Mouse (Mus musculus) granulocyte monocyte progenitor cell, adult 5-6 weeks (primary cell): ENCODE measurements around the gene Atp1a1. TPM values are rescaled to one million over a fixed set of nuclear protein-coding genes. Genes with fewer than 3 reads are reported as not detected.
A peak's percentile ranks its signal among the peaks of the same experiment; 100 is the strongest.

ENCODE experiments used
- ATAC-seq: replicated peaks from 2 replicates; pipeline ENCODE4 v1.8.0; 2016; ENCODE audit warnings: mild to moderate bottlenecking, moderate TSS enrichment, inconsistent platforms; ENCODE audit not compliant: poor library complexity, severe bottlenecking
- total RNA-seq, 2 experiments: library from RNA; stranded (forward) in 1 of 2; stranded (reverse) in 1 of 2; fragments of 200-712, 200-1000 nt in 1 of 2; fragments of >200 nt in 1 of 2; fragmentation: Nextera tagmentation in 1 of 2; gene quantifications; 2 replicates each; pipeline ENCODE4 v1.2.3; 2014 to 2017

Atp1a1 gene
- total RNA-seq, 2 experiments from 2014 or later = 82.1 to 118 TPM

DNA sequence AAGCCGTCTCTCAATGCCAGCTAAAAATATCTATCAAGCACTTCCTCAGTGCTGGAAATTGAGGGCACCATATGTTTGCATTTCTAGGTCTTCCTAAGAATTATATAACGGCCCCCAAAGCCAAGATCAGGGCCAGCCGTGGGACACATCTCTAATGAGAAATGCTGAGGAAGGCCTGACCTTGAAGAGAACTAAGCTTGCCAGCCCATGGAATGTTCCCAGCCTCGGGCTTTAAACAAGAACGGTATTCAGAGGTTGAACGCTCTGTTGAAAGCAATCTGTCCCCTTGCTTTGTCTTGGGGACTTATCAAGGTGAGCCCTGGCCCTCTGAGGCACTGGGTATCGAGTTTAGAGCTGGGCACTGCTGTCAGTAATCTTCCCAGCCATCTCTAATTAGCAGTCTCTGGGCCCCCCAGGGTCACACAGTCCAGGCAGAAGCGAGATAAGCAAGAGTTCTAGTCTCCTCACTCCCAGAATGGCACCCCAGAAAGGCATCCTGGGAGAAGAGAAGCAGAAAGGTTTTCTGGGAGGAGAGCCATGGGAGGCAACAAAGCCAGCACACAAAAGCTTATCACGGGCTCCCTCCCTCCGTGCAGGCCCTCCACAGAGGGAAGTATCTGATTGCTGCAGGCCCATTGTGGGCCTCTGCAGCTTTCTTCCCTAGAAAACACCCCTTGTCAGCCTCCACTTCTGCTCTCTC is 41.8 kb downstream of the Atp1a1 start:
- ATAC-seq = no peak

DNA sequence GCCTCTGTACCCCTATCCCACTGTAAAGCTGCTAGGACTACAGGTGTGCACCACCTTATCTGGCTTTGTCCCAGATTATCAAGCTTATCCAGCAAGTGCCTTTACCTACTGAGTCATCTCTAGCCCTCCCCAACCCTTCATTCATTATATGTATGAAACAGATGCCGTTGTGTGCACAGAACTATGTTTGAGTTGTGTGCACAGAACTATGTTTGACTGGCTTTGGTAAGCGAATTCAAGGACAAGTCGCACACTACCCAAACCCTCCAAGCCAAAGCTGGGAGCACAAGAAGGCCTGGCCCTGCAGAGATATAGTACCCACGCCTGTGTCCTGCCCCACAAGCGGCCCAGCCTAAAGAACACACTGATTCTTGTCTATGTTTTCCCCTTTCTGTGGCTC is 42.5 kb downstream of the Atp1a1 start:
- no peak for ATAC-seq

DNA sequence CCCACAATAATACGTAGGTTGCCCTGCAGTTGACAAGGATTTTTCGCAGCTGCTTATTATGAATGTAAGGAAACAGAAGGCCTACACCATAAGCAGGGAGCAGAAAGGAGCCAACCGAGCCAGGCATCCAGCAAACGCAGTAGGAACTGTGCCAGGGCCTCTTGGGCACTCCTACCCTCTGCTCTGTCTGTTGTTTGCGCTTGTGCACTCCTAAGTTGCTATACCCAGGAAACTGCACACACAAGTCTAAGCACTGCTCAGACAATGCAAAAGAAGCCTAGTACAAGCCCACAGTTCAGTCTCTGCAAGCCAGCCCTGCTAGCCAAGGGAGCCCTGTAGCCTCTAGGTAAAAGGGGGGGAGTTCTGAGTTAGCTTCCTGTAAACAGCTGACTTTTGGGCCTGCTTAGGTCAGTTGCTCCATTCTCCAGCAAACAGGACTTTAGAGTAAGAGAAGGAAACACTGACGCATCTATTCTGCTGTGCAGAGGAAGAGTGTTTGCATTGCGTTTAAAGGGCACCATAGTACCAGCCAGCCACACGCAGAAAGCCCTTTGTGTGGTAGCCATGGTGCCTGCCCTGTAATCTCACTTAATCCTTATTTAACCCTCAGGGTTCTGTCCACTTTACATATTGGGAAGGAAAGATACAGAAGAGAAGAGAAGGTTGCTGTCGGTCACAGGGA is 43.5 kb downstream of the Atp1a1 start:
- ATAC-seq = no peak

DNA sequence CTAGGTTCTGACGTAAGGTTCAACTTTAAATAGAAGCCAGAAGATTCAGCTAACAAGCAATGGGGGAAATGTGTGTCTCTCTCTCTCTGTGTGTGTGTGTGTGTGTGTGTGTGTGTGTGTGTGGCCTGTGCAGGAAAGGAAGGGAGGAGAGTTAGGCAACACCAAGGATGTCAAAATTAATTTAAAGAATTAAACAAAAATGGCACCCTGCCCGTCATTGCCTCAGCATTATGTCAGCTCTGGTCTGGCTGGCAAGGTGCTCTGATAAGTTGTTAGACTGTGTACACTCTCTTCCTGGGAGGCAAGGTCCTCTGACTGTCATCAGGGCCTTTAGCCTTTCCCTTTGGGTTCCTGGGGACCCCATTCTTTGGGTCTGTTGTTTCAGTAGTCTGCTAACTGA is 47.8 kb downstream of the Atp1a1 start:
- ATAC-seq = peak; percentile 53

DNA sequence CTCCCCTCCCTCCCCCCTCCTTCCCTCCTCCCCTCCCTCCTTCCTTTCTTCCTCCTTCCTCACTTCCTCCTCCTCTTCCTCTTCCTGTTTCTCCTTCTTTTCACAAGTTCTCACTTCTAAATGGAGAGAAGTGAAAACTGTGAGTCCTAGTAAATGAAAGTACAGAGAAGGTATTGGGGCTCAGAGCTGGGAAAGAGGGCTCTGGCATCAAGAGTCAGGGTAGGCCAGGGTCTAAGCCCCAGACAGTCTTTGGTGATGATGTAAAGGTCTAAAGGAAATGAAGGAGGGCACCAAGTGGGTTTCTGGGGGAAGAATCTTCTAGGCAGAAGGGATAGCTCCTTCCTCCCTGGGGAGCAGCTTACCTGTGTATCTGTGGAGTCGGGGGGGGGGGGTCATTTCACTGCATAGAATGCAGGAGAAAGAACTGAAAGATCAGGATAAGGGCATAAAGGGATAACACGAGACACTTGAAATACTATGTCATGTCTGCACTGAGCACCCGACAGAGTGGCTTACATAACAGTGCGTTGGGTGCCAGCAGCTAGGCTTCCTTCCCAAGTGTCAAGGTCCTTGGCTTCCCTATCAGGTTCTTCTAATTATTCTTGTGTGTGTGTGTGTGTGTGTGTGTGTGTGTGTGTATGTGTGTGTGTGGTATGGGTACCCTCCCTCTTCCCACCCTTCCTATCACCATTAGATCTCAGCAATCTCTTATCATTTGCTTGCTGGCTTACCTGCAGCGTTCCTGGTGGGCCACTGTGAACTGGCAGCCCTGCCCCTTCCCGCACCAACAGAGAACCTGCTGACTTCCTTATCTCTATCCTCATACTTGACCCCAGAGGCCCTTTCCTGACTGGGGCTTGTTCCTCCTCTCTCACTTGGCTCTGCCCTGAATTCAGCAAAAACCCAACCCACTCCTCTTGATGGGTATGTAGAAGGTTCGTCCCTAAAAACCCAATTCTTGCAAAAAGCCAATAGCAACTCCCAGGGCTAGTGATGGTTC is 51.6 kb downstream of the Atp1a1 start:
- ATAC-seq = peak; percentile 59

DNA sequence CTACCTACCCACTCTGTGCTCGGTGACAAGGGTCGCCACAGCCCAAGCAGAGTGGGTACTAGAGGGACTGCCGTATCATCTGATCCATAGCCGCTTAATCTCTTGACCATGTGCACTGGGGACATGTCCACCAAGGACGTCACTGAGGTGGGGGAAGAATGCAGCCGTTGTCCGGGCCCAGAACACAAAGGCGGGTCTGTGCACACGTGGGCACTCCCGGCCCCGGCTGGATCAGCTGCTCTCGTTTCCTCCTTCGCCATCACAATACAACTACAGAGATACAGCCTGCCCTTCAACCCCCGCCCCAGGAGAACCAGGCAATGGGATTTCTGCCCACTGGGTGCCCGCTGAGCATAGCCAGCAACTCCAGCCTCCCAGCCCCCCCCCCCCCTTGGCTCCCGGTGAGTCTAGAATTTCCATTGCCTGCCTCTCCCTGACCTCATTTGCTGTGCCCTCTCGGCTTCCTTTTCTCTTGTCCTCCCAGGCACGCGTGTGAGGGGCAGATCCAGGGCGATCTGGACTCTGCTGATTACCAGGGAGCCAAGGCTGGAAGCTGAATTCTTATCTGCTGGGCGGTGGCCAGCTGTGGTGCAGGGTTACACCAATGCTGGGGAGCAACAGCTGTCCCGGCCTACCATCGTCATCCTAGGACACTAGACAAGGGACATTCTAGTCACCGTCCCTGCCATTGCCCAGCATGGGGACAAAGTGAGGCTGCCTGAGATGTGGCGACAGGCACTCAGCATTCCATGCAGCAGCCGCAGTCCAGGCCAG is 52.8 kb downstream of the Atp1a1 start:
- no peak for ATAC-seq

DNA sequence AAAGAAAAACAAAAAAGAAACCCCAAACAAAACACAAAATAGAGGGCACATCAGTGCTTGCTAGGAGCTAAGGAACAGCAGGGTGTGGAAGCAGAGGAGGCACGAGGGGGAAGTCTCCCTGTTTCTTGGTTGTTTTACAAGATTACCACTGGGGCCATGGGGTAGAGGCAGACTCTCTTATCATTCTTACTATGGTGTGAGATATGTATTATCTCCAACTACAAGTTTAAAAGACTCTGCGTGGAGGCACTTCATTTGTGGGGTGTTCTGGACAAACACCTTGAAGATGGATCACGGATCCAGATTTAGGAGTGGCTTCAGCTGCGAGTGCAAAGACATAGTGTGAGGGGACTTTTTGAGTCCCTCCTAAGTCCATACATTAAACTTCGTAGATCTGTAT is 54.7 kb downstream of the Atp1a1 start:
- no peak for ATAC-seq

DNA sequence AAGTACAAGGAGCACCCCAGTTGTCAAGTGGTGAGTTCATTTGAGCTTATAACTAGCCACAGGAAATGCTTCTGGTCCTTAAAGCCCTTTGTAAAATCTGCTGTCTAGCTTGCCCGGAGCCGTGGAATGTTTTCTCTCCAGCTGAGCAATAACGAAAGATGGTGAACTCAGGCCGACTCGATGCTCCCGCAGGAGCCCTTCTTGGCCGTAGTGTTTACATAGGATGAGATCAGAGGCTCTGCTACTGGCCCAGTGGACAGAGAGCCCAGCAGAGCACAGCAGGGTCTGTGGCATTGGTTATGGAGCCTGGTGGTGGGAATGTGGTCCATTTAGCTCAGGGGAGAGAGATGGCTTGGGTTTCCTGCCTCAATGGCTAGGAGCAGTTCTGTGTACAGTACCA is 60.4 kb downstream of the Atp1a1 start:
- no peak for ATAC-seq

DNA sequence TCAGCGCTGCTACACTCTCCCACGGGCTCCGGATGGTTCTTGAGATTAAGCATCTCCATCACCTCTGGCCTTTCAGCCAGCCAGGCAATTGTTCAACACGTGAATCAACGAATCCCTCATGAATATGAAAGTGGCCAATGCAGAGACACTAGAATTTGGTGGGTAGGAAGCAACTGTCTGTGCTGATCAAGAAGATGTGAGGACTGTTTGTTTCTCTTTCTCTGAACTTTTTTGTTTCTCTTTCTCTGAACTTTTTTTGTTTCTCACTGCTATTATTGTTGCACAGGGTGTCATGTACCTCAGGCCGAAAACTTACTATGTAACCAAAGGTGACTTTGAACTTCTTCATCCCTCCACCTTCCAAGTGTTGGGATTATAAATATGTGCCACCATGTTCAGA is 62.9 kb downstream of the Atp1a1 start:
- ATAC-seq = no peak

DNA sequence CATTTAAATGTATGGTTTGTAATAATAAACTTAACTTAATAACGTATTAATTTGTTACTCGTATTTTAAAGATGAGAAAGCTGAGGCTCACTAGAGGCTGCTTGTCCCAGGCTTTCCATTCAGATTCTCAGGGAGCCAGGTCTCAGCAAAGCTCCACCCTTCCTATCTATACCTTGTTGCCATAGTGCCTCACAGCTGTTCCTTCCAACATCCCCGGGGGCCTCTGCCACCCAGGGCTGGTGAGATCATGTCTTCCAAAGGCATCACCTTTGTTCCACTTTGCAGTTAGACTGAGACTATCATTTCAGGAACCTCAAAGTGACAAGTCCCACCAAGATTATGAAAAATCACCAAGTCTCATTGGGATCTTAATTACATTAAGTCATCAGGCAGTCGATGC is 63.9 kb downstream of the Atp1a1 start:
- ATAC-seq = no peak

DNA sequence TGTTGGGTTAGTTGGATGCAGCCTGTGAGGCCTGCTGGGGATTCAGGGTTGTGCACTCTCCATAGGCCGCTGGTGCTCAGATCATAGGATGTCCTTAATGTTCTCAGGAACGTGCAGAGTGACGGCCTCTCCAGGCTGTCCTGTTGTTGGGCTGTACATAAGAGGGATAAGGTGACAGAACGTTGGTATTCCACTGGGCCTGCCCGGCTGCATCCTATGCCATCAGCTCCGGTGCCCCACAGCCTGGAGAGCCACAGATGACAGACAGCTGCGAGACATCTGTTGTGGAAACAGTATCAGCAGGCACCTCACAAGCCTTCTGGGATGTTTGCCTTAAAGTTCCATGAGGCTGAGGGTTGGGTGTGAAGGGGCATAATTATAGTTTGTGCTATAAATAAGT is 68.2 kb downstream of the Atp1a1 start:
- no peak for ATAC-seq

DNA sequence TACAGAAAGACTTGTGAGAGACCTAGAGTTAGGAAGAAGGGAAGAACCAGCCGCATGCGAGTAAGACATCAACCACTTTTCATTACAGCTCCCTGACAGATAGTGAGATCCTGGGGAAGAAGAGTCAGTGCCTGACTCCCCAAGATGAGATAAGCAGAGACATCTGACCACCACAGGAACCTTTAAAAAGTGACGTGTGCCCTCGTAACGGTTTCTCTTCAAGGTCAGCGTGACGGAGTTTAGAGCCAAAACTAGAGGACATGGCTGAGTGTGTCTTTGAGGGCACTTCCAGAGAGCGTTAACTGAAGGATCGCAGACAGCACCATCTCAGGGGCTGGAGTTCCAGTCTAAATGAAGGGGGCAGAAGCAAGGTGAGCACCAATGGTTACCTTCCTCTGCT is 70.2 kb downstream of the Atp1a1 start:
- no peak for ATAC-seq

DNA sequence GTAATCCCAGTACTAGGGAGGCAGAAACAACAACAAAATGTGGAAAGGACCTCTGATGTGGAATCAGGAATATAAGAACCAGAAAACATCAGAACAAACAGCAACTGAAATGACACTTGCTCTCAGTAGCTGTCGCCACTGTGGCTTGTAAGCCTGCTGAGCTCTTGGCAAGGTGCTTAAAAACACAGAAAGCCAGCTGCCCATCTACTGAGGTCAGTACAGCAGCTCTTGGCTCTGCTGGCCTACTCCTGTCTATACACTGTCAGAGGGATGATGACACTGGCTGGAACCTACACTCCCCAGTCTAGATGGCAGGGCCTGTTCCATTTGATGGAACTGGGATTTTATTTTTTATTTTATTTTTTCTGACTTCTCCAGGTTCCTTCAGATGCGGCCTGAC is 71.1 kb downstream of the Atp1a1 start:
- ATAC-seq = no peak

DNA sequence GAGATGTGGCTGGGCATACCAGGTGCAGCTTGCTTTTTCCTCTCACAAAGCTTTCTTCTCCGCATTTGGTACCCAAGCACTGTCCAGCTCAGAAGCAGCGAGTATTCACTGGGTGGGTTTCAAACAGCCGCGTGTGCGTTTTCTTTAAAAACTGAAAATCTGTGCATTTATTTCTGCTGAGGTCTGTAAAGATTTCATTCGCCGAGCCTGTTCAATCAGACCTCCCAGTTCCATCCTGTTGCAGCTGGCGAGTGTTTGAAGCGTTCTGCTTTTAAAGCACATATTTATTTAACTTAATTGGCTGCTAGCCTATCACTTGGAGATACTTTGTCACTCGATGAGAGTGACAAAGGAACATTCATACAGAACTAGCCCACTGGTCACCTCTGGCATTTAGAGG is 73.6 kb downstream of the Atp1a1 start:
- ATAC-seq = no peak

DNA sequence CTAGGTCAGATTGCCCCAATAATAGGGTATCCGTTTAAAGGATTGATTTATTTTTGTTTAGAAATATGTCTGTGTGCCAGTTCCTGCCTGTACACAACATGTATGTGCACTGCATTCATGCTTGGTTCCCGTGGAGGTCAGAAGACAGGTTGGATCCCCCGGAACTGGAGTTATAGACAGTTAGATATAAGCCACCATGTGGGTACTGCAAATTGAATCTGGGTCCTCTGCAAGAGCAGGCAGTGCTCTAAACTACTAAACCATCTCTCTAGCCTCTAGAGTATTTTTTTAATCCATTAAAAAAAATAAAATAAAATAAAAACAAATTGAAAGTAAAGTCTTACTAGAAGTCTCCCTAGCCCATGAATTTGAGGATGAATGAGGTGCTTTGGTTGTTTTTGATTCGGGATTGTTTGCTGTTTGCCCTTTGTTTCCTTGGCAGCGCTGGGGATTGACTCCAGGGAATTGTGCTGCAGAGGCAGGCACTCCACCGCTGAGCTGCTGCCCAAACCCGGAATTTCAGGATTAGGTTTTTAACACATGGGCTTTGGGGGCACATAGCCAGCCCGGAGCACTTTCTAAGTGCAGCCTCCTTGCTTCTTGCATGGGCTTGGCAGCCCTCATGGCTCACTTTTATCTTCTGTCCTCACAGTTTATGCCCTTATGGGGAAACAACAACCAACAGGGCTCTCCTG is 75.4 kb downstream of the Atp1a1 start:
- ATAC-seq = no peak

DNA sequence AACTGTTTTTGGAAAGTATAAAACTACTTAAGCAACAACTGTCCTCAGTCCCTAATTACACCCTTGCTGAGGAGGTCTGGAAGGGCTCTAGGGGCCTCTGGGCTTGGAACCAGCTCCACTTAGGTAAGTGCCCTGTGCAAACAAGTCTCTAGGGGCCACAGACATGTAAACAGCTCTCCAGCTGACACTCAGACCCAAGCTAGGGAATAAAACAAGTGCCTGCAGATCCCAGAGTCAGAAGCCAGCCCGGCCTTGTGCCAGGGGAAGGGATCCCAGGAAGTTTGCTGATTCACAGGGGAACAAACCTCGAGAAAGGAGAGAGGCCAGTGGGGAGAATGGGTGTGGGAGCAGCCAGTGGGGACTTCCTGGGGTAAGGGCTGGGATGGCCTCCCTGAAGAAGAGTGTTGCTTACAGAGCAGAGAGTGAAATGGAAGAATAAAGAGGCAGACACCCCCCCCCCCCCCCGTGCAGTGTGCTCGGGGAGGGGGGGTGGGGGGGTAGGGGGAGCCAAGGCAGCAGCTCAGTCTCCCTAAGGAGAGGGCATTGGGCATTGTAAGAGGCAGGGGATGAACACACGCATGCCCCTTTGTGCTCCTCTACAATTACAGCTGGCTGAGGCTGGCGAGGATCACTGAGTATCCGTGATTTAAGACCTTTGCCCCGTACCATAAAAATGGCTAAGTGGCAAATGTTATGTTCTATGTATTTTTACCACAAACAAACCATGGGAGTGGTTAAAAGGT is 76.2 kb downstream of the Atp1a1 start:
- ATAC-seq = no peak

DNA sequence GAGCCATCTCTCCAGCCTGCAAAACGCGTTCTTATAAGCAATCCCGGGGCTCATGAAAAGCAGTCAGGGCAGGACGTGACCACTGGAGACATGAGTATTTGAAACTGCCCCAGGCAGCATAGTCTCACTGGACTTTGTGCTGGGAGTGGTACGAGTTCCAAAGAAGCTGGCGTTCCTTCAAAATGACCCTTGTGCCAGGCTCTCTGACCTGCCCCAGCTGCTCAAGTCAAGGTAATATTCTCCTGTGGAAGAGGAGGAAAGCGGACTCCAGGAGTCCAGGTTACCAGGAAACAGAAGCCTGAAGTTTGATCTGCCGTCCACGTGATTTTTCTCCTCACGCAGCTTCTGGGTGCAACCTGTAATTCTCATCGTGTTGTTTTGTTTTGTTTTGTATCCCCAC is 77.9 kb downstream of the Atp1a1 start:
- ATAC-seq = no peak
